Mouse (Mus musculus): ENCODE measurements at regions not wholly inside any gene's neighbourhood (a gene's known extent, or its start where the extent isn't known, plus 50 kb on each side); places are given as distances from the start of the nearest gene placed in this dataset.
A peak's percentile ranks its signal among the peaks of the same experiment; 100 is the strongest.

- no peak for ATAC-seq (ENCODE audit: low FRiP score)
- no peaks in the 10 kb centered on the region for H3K27me3 ChIP-seq
- H3K9me3 ChIP-seq = no peaks in the 10 kb centered on the region
- no peaks in the 10 kb centered on the region for H3K4me1 ChIP-seq
- 90% methylated on average over 1 of the region's 1 CpGs for WGBS
- no peaks in the 10 kb centered on the region for H3K36me3 ChIP-seq (replicated peaks)
- no peak overlapping the region for H3K4me3 ChIP-seq (replicated peaks)
- no peak overlapping the region for H3K4me2 ChIP-seq
- no peak overlapping the region for H3K27ac ChIP-seq
- no peak overlapping the region for H3K9ac ChIP-seq
Measured at GRCm38 (mm10) chr11:12757677-12758076, 292.9 kb upstream of the Cobl start.

GRCm38 (mm10) chr11:12750016-12750415, 285.3 kb upstream of the Cobl start:
- H3K27ac ChIP-seq = no peak overlapping the region
- WGBS = 97% methylated on average over 1 of the region's 1 CpGs
- no peaks in the 10 kb centered on the region for H3K9me3 ChIP-seq
- no peak overlapping the region for H3K9ac ChIP-seq
- no peaks in the 10 kb centered on the region for H3K36me3 ChIP-seq (replicated peaks)
- no peaks in the 10 kb centered on the region for H3K27me3 ChIP-seq
- ATAC-seq (ENCODE audit: low FRiP score) = no peak
- H3K4me3 ChIP-seq (replicated peaks) = no peak overlapping the region
- no peak overlapping the region for H3K4me2 ChIP-seq
- no peaks in the 10 kb centered on the region for H3K4me1 ChIP-seq

- ATAC-seq (ENCODE audit: low FRiP score) = no peak
- no peaks in the 10 kb centered on the region for H3K9me3 ChIP-seq
- H3K27ac ChIP-seq = no peak overlapping the region
- no peak overlapping the region for H3K4me3 ChIP-seq (replicated peaks)
- no peaks in the 10 kb centered on the region for H3K27me3 ChIP-seq
- H3K4me2 ChIP-seq = no peak overlapping the region
- no peak overlapping the region for H3K9ac ChIP-seq
- no peaks in the 10 kb centered on the region for H3K4me1 ChIP-seq
- no peaks in the 10 kb centered on the region for H3K36me3 ChIP-seq (replicated peaks)
- WGBS = 88% methylated on average over 4 of the region's 4 CpGs
Measured at GRCm38 (mm10) chr11:12749245-12749644, 284.5 kb upstream of the Cobl start.

- H3K9ac ChIP-seq = no peak overlapping the region
- H3K9me3 ChIP-seq = no peaks in the 10 kb centered on the region
- H3K27ac ChIP-seq = no peak overlapping the region
- no peaks in the 10 kb centered on the region for H3K27me3 ChIP-seq
- WGBS = 10% methylated on average over 2 of the region's 2 CpGs
- H3K4me3 ChIP-seq (replicated peaks) = no peak overlapping the region
- H3K4me1 ChIP-seq = no peaks in the 10 kb centered on the region
- H3K4me2 ChIP-seq = no peak overlapping the region
- no peaks in the 10 kb centered on the region for H3K36me3 ChIP-seq (replicated peaks)
- ATAC-seq (ENCODE audit: low FRiP score) = peak; percentile 89
Measured at GRCm38 (mm10) chr11:12742159-12742523, 277.4 kb upstream of the Cobl start.

- 55% methylated on average over 3 of the region's 3 CpGs for WGBS
- no peak overlapping the region for H3K4me2 ChIP-seq
- H3K27me3 ChIP-seq = no peaks in the 10 kb centered on the region
- no peaks in the 10 kb centered on the region for H3K4me1 ChIP-seq
- no peaks in the 10 kb centered on the region for H3K36me3 ChIP-seq (replicated peaks)
- peak; percentile 42; the same call in 1 of the 2 replicates for ATAC-seq (ENCODE audit: low FRiP score)
- 0 out of 2 replicates have a peak overlapping the region, but pooled peaks have one; percentile 50 for H3K27ac ChIP-seq
- no peak overlapping the region for H3K4me3 ChIP-seq (replicated peaks)
- no peak overlapping the region for H3K9ac ChIP-seq
- no peaks in the 10 kb centered on the region for H3K9me3 ChIP-seq
Measured at GRCm38 (mm10) chr11:12741418-12742158, 276.8 kb upstream of the Cobl start.

GRCm38 (mm10) chr11:12734274-12734673, 269.5 kb upstream of the Cobl start:
- Histone ChIP-seq H3K4me3 (replicated peaks) (no peak overlapping the region), H3K27me3 (no peaks in the 10 kb centered on the region), H3K9me3 (no peaks in the 10 kb centered on the region), H3K4me1 (no peaks in the 10 kb centered on the region), H3K27ac (no peak overlapping the region), H3K36me3 (replicated peaks) (no peaks in the 10 kb centered on the region), H3K4me2 (no peak overlapping the region), H3K9ac (no peak overlapping the region)
- 86% methylated on average over 1 of the region's 1 CpGs for WGBS
- ATAC-seq (ENCODE audit: low FRiP score) = no peak

GRCm38 (mm10) chr11:12727293-12727692, 262.5 kb upstream of the Cobl start:
- 96% methylated on average over 1 of the region's 1 CpGs for WGBS
- Histone ChIP-seq H3K9me3 (no peaks in the 10 kb centered on the region), H3K9ac (no peak overlapping the region), H3K27ac (no peak overlapping the region), H3K4me3 (replicated peaks) (no peak overlapping the region), H3K36me3 (replicated peaks) (no peaks in the 10 kb centered on the region), H3K4me2 (no peak overlapping the region), H3K4me1 (no peaks in the 10 kb centered on the region), H3K27me3 (no peaks in the 10 kb centered on the region)
- no peak for ATAC-seq (ENCODE audit: low FRiP score)

GRCm38 (mm10) chr11:12726492-12726891, 261.7 kb upstream of the Cobl start:
- H3K4me2 ChIP-seq = no peak overlapping the region
- H3K4me1 ChIP-seq = no peaks in the 10 kb centered on the region
- H3K4me3 ChIP-seq (replicated peaks) = no peak overlapping the region
- no peaks in the 10 kb centered on the region for H3K36me3 ChIP-seq (replicated peaks)
- no peak overlapping the region for H3K9ac ChIP-seq
- no peak for ATAC-seq (ENCODE audit: low FRiP score)
- no peak overlapping the region for H3K27ac ChIP-seq
- 89% methylated on average over 4 of the region's 4 CpGs for WGBS
- no peaks in the 10 kb centered on the region for H3K9me3 ChIP-seq
- H3K27me3 ChIP-seq = no peaks in the 10 kb centered on the region

- H3K27me3 ChIP-seq = no peaks in the 10 kb centered on the region
- ATAC-seq (ENCODE audit: low FRiP score) = no peak
- no peak overlapping the region for H3K27ac ChIP-seq
- H3K9me3 ChIP-seq = no peaks in the 10 kb centered on the region
- H3K4me3 ChIP-seq (replicated peaks) = no peak overlapping the region
- no peak overlapping the region for H3K9ac ChIP-seq
- no peaks in the 10 kb centered on the region for H3K36me3 ChIP-seq (replicated peaks)
- H3K4me2 ChIP-seq = no peak overlapping the region
- 48% methylated on average over 1 of the region's 1 CpGs for WGBS
- H3K4me1 ChIP-seq = no peaks in the 10 kb centered on the region
Measured at GRCm38 (mm10) chr11:12722320-12722719, 257.6 kb upstream of the Cobl start.

GRCm38 (mm10) chr11:12720169-12720568, 255.4 kb upstream of the Cobl start:
- Histone ChIP-seq H3K9me3 (no peaks in the 10 kb centered on the region), H3K9ac (no peak overlapping the region), H3K4me2 (no peak overlapping the region), H3K36me3 (replicated peaks) (no peaks in the 10 kb centered on the region), H3K27me3 (no peaks in the 10 kb centered on the region), H3K4me1 (no peaks in the 10 kb centered on the region), H3K4me3 (replicated peaks) (no peak overlapping the region), H3K27ac (no peak overlapping the region)
- ATAC-seq (ENCODE audit: low FRiP score) = no peak
- 86% methylated on average over 3 of the region's 3 CpGs for whole genome bisulfite sequencing

- 19% methylated on average over 5 of the region's 5 CpGs for WGBS
- Histone ChIP-seq H3K4me2 (no peak overlapping the region), H3K27me3 (no peaks in the 10 kb centered on the region), H3K27ac (no peak overlapping the region), H3K9ac (no peak overlapping the region), H3K4me3 (replicated peaks) (no peak overlapping the region), H3K4me1 (no peaks in the 10 kb centered on the region), H3K36me3 (replicated peaks) (no peaks in the 10 kb centered on the region), H3K9me3 (no peaks in the 10 kb centered on the region)
- ATAC-seq (ENCODE audit: low FRiP score) = peak; percentile 74; the same call in 1 of the 2 replicates
Measured at GRCm38 (mm10) chr11:12696321-12696720, 231.6 kb upstream of the Cobl start.

- ATAC-seq (ENCODE audit: low FRiP score) = no peak
- Histone ChIP-seq H3K27me3 (no peaks in the 10 kb centered on the region), H3K4me3 (replicated peaks) (no peak overlapping the region), H3K36me3 (replicated peaks) (no peaks in the 10 kb centered on the region), H3K4me1 (no peaks in the 10 kb centered on the region), H3K27ac (no peak overlapping the region), H3K9ac (no peak overlapping the region), H3K4me2 (no peak overlapping the region), H3K9me3 (no peaks in the 10 kb centered on the region)
Measured at GRCm38 (mm10) chr11:12692836-12693235, 228.1 kb upstream of the Cobl start.

GRCm38 (mm10) chr11:12686717-12687116, 222.0 kb upstream of the Cobl start:
- no peak overlapping the region for H3K4me2 ChIP-seq
- no peaks in the 10 kb centered on the region for H3K27me3 ChIP-seq
- H3K4me1 ChIP-seq = no peaks in the 10 kb centered on the region
- no peak overlapping the region for H3K4me3 ChIP-seq (replicated peaks)
- no peaks in the 10 kb centered on the region for H3K9me3 ChIP-seq
- no peak overlapping the region for H3K27ac ChIP-seq
- no peak overlapping the region for H3K9ac ChIP-seq
- H3K36me3 ChIP-seq (replicated peaks) = no peaks in the 10 kb centered on the region
- no peak for ATAC-seq (ENCODE audit: low FRiP score)
- 95% methylated on average over 4 of the region's 4 CpGs for WGBS
